Mouse (Mus musculus): ENCODE measurements around the gene Igsf23.

DNA sequence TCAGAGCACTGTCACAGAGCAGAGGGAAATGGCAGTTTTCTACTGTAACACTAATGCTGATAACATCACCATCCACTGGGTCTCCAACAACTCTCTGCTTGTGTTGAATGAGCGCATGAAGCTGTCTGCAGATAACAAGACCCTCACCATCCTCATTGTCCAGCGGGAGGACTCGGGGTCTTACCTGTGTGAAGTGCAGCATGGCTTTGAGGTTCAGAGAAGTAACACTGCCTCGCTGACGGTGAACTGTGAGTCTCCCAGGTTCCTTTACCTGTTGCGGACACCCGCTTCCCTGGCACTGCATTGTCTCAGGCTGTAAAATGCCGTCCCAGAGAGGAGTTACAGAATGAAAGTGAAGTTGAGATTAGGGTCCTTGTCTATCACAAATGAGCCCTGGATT, 19.6 kb upstream of the Igsf23 start:
- no peak for TF ChIP-seq GATA1 (IDR thresholded peaks at IDR 0.05; ENCODE audit: borderline replicate concordance, low read length)
- no peak for TF ChIP-seq CTCF (IDR thresholded peaks at IDR 0.05; ENCODE audit: low read depth, low read length)
- TF ChIP-seq POLR2AphosphoS5 (IDR thresholded peaks at IDR 0.05; ENCODE audit: insufficient replicate concordance, low read depth, low read length), result no peak

Data from G1E (cell line).